Mouse (Mus musculus) left cerebral cortex, adult 8-10 months (tissue): ENCODE data around the gene Nfkbie. TPM values are rescaled to one million over a fixed set of nuclear protein-coding genes. Genes with fewer than 3 reads are reported as not detected.
A peak's percentile ranks its signal among the peaks of the same experiment; 100 is the strongest.

Experiments used
- DNase-seq, 2 experiments: peaks; one replicate each; pipeline ENCODE4 v3.0.0; 2022; ENCODE audit warnings: low spot score in 2 of 2
- total RNA-seq, 4 experiments: library from RNA; stranded (reverse); gene quantifications; 2 replicates each; pipeline ENCODE4 v1.2.4; 2022

Nfkbie gene
- total RNA-seq, 4 experiments from 2014 or later = 2.1 to 3.2 (median 2.5) TPM

DNA sequence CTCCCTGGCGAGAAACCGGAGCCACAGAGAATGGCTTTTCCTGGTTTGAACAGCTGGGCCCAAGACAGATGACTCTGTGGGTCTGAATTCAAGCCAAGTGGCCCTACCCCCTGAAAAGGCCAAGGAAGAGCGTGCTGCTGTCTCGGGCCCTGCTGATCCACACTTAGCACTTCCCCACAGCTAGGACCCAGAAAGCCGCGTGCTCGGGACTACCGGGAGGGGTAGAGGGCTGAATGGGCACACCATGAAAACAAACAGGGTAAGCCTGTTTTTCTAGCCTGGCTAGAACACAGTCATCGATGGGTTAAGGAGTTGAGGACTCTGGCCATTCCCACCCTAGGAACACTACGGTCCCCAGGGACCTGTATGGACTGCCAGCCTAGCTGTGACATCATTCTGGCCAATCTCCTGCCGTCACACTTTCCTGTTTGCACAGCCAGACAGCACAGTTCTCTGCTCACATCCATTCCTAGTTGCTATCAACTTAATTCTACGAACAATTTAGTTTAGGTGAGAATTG, 25.5 kb downstream of the Nfkbie start:
- DNase-seq = no peak

DNA sequence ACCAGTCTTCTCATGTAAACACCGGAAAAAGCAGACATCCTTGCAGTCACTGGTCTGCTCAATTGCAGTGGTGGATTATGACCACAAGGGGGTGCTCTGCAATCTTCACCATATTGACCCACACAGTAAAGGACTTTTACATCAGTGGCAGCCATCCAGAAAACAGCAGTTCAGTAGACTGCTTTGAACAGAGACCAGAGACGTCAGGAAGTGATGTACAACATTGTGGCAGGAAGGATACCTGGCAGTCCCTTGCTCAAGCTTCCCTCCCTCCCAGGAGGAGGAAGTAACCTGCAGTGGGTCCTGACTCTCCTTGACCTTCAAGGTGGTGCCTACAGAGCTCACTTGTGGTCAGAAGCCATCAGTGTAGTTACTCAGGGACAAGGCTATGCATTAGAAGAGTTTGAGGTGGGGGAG, 26.1 kb downstream of the Nfkbie start:
- no peak for DNase-seq

DNA sequence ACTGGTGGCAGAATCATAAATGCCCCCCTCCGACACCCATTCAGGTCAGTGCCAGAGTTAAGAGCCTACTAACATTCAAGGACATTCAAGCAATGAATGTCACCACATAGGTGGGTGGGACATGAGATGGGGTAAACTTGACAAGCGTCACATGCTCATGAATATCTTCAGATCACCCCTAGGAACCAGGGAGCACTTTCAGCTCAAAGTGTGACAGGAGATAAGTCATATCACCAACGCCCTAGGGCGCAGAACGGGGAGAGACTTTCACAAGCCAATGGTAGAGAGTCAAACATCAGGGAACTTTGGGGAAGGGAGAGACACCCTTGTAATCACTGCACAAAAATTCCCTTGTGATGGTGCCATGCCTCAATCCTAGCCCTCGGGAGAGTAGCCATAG, 26.7 kb downstream of the Nfkbie start:
- DNase-seq = no peak

DNA sequence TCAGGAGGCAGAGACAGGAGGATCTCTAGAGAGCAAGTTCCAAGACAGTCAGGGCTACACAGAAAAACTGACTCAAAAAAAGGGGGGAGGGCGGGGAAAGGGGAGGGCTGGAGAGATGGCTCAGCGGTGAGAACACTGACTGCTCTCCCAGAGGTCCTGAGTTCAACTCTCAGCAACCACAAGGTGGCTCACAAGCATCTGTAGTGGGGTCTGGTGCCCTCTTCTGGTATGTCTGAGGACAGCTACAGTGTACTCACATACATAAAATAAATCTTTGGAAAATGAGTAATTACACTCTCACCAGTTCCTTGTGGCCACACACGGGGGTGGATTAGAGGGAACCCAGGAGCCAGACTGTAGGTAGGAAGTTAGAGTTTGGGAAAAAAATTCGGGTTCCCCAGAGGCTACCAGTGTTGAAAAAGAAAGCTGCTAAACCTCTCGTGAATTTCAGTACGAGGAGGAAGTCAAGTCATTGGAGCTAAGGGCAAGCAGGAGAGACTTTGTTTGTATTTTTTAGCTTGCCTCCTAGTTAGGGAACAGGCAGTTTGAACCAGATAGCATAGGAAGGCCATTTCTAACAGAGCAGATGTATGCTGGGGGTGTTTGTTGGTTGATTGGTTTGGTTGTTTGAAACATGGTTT, 27.3 kb downstream of the Nfkbie start:
- no peak for DNase-seq

DNA sequence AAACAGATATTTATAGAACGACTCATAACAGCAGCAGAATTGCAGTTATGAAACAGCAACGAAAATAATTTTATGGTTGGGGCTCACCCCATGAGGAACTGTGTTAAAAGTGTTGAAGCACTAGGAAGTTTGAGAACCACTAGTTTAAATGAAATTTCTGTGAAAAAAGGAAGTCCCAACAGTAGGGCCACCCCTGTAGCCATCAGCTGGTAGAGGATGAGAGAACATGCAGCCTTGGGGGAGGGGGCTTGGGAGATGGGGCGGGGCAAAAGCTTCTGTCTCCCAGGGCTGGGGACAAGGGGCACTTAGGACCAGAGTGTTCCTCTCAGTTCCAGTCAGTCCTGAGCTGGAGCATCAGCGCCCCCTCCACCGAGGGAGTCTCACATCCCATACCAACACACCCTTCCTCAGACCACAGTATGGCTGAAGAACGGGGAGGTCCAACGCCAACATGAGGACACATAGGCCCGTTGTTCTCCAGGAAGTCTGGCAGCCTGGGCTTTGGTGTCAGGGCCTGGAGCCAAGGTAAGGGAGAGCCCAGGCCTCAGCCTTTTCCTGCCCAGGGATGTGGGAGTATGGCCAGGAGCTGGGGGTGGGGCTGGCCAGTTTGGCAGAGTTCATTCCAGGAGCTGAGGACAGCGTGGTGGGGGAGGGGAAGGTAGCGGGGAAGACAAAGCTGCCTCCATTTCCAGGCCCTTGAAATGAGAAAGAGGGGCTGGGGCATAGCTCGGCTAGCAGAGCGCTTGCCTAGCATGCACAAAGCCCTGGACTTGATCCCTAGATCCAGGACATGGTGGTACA, 28.8 kb downstream of the Nfkbie start:
- DNase-seq = peak in 1 of 2 experiments; percentile 77

DNA sequence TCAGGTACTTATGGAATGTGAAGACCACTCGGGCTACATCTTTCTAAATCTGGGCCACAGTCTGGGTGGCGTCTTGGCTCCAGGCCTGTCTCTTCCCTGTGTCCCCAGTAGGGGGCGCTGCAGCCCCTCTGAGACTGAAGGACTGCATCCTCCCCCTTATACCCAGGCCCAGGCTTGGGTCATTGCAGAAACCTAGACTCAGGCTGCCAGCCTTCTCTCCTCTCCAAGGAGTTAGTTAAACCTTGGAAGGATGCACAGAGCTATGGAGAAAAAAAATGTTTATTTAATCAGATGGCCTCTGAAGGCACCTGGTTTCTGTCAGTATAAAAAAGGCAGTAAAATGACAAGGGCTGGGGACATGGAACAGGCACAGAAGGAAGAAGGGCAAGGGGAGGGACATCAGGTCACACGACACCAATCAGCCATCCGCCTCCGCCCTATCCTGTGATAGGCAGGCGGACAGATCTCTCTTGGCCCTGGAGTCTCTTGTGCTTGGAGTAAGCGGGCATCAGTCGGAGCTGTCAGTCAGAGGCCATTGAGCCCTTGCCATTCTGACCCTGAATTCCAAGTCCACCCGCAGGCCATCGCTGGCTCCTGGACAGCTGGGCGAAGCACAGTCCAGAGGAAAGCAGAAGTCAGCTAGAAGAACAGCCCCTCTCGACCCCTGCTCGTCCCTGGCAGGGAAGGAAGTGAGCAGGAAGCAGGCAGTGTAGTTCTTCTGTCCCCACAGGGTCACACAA, 29.6 kb downstream of the Nfkbie start:
- DNase-seq = peak in 1 of 2 experiments; percentile 66

DNA sequence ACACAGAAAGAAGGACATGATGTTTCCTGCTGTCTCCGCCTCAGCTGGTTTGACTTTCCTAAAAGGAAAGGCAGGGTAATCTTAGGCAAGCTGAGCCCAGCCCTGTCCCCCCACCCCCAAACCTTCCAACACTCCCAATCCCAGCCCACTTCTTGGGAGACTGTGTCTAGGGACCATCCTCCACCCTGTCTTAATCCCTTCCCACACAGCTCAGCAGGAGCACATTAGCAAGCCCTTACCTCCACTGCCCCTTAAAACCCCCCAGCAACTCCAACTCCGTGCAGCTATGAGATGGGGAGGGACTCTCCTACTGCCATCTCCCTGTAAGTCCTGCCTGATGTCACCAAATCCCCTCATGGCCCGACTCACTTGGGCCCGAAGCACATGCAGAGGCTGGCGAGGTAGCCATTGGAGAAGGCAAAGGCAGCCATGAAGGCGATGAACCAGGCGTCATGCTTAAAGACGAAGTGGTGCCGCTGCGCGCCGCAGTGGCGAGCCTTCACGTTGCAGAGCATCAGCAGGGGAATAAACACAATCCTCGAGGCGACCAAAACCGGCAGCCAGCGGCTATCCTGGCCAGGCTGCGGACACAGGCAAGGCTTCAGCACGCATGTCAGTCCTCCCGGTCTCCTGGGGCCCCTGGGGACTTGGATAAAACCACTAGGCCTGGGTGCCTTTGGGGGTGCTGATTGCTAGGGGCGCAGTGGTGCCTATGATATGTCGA, 30.4 kb downstream of the Nfkbie start:
- no peak for DNase-seq

DNA sequence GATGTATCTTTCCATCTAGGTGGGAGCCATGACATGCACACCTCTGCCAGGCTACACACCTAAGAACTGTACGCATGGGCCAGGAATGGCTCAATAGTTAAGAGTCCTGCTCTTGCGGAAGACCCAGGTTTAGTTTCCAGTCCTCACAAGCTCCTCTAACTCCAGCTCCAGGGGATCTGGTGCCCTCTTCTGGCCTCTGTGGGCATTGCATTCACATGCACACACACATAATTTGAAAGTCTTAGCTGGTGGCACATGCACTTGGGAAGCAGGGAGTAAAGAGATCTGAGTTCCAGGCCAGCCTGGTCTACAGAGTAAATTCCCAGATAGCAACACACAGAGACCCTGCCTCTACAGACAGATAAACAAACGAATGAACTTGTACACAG, 30.9 kb downstream of the Nfkbie start:
- DNase-seq = no peak

DNA sequence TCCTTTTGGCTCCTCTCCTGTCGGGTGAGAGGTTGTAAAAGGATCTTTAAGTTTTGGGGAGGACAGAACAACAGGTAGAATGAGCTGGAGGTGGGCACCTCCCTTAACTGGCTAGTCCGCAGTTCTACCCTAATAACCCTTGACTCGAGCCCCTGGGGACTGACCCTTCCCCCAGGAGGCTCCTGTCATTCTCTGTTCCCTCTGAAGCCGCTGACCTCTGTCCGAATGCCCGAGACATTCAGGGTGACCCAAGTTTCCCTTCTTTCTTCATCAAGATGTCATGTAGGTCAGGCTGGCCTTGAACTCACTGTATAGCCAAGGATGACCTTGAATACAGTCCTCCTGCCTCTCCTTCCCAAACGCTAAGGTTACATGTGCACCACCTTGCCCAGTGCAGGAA, 32.9 kb downstream of the Nfkbie start:
- no peak for DNase-seq

DNA sequence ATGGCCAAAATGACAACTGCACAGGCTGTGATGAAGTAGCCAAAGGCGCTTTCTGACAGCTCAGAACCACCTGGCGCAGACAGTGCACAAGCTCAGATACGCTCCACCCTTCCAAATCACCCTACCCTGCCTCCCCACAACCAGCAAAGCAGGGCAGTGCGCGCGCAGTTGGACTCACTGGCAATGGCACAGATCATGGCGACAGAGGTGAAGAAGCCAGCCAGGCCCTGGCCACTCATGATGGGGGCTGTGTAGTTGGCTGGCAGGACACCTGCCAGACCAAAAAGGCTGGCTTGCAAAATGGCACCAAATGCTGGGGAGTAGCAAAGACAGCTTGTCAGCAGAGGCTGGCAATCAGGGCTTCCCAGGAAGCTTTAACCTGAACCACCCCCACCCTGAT, 33.7 kb downstream of the Nfkbie start:
- no peak for DNase-seq

DNA sequence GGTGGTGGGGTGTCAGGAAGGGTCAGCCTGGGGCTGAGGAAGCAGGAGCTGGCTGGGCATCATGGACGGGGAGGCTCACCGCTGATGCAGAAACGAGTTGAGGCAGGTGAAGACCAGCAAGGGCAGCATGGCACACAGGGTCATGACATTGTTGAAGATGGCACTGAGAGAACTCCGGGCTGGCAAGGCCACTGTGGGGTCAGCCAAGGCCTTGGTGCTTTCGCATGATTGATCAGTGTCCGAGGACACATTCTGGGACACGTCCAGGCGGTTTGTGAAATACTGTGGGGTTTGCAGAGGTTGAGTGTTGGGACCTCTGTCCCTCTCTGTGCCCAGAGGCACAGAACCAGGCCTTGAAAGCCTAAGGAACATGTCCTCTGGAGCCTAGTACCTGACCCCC, 34.3 kb downstream of the Nfkbie start:
- DNase-seq = no peak

DNA sequence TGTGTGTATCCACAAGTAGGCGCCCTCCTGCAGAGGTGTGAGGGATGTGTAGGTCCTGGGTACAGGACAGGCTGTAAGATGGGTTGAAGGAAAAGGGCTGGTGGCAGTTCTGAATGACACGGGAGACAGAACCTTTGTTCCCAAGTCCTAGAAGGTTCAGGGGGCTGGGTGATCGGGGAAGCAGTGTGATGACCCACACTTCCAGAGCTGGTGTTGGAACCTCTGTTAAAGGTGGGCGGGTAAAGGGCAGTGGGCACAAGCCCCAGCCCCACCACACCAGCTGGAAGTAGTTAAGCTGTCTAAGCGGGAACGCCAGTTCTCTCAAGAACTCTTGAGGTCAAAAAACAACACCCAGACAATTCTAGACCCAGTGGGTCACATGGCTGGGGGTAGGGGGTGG, 34.9 kb downstream of the Nfkbie start:
- no peak for DNase-seq

DNA sequence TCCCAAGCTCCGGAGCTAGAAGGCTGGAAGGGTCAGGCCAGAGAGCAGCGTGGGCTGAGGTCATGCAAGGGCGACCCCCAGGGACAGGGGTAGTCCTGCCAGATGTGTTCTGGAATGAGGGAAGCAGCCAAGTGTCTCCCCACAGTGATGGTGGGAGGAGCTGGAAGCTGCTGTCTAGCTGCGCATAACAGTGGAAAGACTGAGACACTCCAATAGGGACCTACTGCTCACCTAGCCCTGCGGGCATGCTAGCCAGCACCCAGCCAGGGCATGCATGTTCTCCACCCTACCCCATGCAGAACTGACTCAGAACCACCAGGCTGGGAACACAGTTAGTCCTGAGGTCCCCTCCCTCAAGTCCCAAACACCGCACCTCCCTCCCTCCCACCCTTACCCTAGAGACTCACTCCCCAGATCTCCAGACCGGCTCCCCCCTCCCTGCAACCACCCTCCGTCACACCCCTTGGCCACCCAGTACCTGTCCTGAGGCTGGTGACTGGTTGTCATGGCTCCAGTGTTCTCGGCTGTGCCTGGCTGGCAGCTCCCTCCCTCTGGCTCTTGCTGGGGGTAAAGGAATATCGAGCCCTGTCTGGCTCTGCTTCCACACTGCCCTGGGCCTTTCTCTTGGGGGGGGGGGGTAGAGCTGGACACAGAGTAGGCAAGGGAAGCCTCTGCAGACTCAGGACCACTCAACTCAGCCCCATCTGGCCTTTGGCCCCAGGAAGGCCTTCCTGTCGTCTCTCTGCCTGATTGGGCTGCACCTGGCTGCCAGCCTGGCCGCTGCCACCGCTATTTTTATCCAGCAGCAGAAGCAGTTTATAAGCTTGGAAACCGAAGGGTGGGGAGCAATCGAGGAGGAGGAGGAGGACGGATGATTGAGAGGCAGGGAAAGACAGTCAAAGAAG, 36.5 kb downstream of the Nfkbie start:
- no peak for DNase-seq

DNA sequence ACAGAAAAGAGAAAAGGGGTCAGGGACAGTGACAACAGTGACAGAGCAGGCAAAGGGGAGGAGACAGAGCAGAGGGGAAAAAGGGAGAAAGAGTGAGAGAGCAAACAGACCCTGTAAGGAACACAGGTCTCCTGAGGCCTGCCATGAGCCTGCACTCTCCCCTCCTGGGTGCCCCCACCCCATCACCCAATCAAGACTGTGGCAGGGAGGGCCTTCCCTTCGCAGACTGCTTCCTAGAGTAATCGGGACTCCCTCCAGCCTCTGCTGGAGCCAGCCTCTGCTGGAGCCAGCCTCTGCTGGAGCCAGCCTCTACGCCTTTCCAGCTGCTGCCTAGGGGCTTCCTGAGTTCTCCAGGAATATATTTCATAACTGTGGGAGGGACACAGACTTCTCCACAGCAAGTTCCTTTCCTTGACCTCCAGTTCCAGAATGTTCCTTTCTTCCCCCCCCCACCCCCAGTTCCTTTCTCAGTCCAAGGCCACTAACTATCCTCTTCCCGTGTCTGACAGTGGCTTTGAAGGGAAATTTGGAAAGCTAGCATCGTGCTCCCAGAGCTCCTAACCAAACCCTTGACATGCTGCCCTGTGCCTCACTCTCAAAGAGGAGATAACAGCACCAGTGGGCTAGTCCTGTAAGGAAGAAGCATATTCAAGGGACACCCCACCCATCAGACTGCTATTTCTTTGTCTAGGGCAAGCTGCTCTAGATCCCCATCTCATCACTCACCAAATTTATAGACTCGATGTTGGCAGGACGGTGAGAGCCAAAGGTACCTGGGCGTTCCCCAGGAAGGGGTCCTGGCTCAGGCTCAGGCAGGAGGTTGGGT, 37.3 kb downstream of the Nfkbie start:
- no peak for DNase-seq

DNA sequence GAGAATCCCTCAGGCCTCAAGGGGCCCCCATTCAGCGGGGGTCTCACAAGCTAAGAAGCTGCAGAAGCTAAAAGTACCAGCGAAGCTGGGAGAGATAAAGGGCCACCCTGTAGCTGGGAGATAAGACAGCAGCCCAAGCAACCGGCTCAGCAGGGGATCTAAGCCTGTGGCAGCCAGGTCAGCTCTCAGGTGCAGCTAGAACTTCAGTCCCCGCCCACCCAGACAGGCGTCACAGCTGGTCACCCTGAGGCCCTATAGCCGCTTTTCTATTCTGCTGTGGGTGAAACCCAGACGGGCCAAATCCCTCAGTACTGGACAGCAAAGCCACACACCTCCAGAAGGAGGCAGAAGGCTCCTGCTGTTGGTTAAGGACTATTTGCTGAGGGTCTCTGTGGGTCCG, 38.0 kb downstream of the Nfkbie start:
- no peak for DNase-seq

DNA sequence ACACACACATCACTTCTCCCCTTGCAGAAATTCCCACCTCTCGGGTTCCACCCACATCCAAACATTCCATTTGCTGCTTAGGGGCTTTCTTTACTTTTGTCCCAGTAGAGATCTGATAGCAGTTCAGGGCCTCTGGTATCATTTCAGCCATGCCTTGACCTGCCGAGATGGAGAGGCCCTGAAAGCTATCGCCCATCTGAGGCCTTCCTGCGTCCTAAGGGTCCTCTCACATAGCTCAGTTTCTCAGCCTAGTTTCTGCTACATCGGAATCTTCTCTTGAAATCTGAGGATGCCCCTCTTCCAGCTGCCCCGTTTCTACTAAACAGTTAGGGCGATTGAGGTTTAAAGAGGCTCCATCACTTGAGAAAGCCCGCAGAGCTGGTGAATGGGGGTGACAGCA, 38.7 kb downstream of the Nfkbie start:
- DNase-seq = no peak

DNA sequence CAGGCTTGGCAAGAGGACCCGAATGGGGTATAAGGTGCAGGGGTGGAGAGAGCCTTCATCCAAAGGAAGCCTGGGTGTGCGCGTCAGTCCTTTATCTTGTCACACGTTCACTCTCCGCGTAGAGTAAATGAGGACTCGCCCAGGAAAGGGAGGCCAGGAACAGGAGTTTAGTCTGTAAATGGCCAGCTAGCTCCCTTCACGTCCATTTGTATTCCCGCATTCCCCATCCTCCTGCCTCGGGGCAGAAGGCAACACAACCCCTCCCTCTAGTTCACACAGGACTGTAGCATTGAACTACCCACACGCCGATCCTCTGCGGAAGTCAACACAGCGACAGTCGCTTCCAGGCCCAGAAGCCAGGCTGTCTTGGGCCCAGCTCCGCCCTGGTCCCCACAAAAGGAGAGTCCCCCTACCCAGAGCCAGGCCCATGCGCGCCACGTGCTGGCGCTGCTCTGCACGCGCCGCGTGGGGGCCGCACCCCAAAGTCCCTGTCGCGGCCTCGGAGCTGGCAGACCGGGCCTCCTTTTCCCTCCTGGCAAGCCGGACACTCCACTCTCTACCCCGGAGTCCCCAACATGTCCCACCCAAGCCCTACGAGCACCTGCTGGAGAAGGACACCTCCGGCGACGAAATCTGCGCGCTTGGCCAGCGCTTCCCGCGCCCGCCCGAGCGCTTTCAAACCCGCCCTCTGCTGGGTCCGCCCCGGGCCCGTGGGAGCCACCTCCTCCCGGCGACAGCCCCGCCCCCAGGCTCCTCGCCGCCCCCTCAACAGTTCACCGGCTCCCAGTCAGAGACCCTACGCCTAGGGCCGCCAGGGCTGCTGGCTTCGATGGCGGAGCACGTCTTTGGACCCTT, 39.6 kb downstream of the Nfkbie start:
- DNase-seq = no peak

DNA sequence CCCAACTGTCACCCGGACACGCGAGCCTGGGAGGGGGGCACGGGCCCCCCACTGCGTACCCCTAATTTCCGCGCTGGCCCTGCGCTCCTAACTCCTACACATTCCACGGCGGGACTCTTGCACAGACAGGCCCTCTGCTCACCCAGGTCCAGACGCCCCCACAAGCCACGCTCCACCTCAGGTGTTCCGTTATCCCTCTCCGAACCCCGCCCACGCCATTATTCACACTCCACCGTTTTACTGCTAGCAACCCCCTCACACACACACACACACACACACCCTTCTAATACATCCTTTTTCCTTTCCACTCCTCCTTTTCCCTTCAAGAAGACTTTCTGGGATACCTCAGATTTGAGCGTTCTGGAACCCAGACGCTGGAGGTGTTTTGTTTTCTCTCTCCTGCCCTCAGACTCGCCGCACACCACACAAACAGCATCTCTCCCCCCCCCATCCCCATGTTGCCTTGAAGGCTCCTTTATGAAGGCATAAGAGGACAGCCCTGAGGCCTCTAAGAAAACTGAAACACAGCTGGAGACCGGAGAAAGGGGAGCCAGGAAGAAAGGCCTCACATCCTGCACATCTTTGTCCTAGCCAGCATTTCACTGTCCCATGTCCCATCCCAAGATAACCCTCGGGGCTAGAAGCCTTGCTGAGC, 40.4 kb downstream of the Nfkbie start:
- DNase-seq = no peak
